Mouse (Mus musculus): ENCODE data around the gene Adh6b. TPM values are rescaled to one million over a fixed set of nuclear protein-coding genes. Genes with fewer than 3 reads are reported as not detected.

Gene Adh6b
- polyA plus RNA-seq, 1 experiment from 2014 or later, result 0.52 TPM

GRCm38 (mm10) chr3:138325001-138325400 is 16.6 kb upstream of the Adh6b start:
- WGBS, result 92% methylated on average over 17 of the region's 17 CpGs
- no peaks in the 10 kb centered on the region for H3K4me1 ChIP-seq (replicated peaks)
- H3K9me3 ChIP-seq, result peaks cover 9% of the 10 kb centered on the region; the same call in 1 of the 2 replicates
- no peaks in the 10 kb centered on the region for H3K36me3 ChIP-seq
- H3K27ac ChIP-seq, result no peak overlapping the region
- no peaks in the 10 kb centered on the region for H3K27me3 ChIP-seq (ENCODE audit: insufficient read depth, poor library complexity, severe bottlenecking)
- no peak for DNase-seq (ENCODE audit: low spot score)
- no peak overlapping the region for H3K4me3 ChIP-seq

- no peak for DNase-seq (ENCODE audit: low spot score)
- no peaks in the 10 kb centered on the region for H3K4me1 ChIP-seq (replicated peaks)
- WGBS, result 89% methylated on average over 6 of the region's 6 CpGs
Observed at GRCm38 (mm10) chr3:138325466-138325865, 16.1 kb upstream of the Adh6b start.

GRCm38 (mm10) chr3:138333910-138334309 is 7.7 kb upstream of the Adh6b start:
- H3K4me3 ChIP-seq, result no peak overlapping the region
- no peaks in the 10 kb centered on the region for H3K36me3 ChIP-seq
- H3K27me3 ChIP-seq (ENCODE audit: insufficient read depth, poor library complexity, severe bottlenecking), result no peaks in the 10 kb centered on the region
- no peaks in the 10 kb centered on the region for H3K9me3 ChIP-seq
- no peak overlapping the region for H3K27ac ChIP-seq
- no peak for DNase-seq (ENCODE audit: low spot score)
- no peaks in the 10 kb centered on the region; the same call in 1 of the 2 replicates for H3K4me1 ChIP-seq (replicated peaks)
- 89% methylated on average over 8 of the region's 8 CpGs for WGBS

More at GRCm38 (mm10) chr3:138325466-138325865, 16.1 kb upstream of the Adh6b start:
- Histone ChIP-seq H3K36me3 (no peaks in the 10 kb centered on the region), H3K27ac (no peak overlapping the region), H3K9me3 (peaks cover 9% of the 10 kb centered on the region; the same call in 1 of the 2 replicates), H3K4me3 (no peak overlapping the region), H3K27me3 (ENCODE audit: insufficient read depth, poor library complexity, severe bottlenecking) (no peaks in the 10 kb centered on the region)

GRCm38 (mm10) chr3:138334320-138334719 is 7.3 kb upstream of the Adh6b start:
- Histone ChIP-seq H3K36me3 (no peaks in the 10 kb centered on the region), H3K27ac (no peak overlapping the region), H3K27me3 (ENCODE audit: insufficient read depth, poor library complexity, severe bottlenecking) (no peaks in the 10 kb centered on the region), H3K4me3 (no peak overlapping the region), H3K4me1 (replicated peaks) (no peaks in the 10 kb centered on the region; the same call in 1 of the 2 replicates), H3K9me3 (no peaks in the 10 kb centered on the region)
- no peak for DNase-seq (ENCODE audit: low spot score)
- WGBS, result 80% methylated on average over 4 of the region's 4 CpGs

- no peak for DNase-seq (ENCODE audit: low spot score)
- WGBS, result 98% methylated on average over 1 of the region's 1 CpGs
- Histone ChIP-seq H3K4me3 (no peak overlapping the region), H3K36me3 (no peaks in the 10 kb centered on the region), H3K9me3 (no peaks in the 10 kb centered on the region), H3K27me3 (ENCODE audit: insufficient read depth, poor library complexity, severe bottlenecking) (no peaks in the 10 kb centered on the region), H3K27ac (no peak overlapping the region), H3K4me1 (replicated peaks) (no peaks in the 10 kb centered on the region; the same call in 1 of the 2 replicates)
Observed at GRCm38 (mm10) chr3:138335566-138335965, 6.0 kb upstream of the Adh6b start.

GRCm38 (mm10) chr3:138336104-138336754 is 5.3 kb upstream of the Adh6b start:
- Histone ChIP-seq H3K9me3 (no peaks in the 10 kb centered on the region), H3K4me3 (no peak overlapping the region), H3K27me3 (ENCODE audit: insufficient read depth, poor library complexity, severe bottlenecking) (no peaks in the 10 kb centered on the region), H3K36me3 (no peaks in the 10 kb centered on the region), H3K4me1 (replicated peaks) (no peaks in the 10 kb centered on the region; the same call in 1 of the 2 replicates), H3K27ac (no peak overlapping the region)
- DNase-seq (ENCODE audit: low spot score), result no peak
- 78% methylated on average over 3 of the region's 3 CpGs for WGBS

- WGBS, result 62% methylated on average over 3 of the region's 3 CpGs
- no peaks in the 10 kb centered on the region for H3K36me3 ChIP-seq
- H3K4me3 ChIP-seq, result no peak overlapping the region
Observed at GRCm38 (mm10) chr3:138347041-138347440, 5.5 kb downstream of the Adh6b start.

GRCm38 (mm10) chr3:138352012-138352809 is 10.6 kb downstream of the Adh6b start:
- no peaks in the 10 kb centered on the region for H3K36me3 ChIP-seq
- no peaks in the 10 kb centered on the region for H3K4me1 ChIP-seq (replicated peaks)
- no peak for DNase-seq (ENCODE audit: low spot score)
- 91% methylated on average over 11 of the region's 11 CpGs for WGBS
- no peaks in the 10 kb centered on the region for H3K27me3 ChIP-seq (ENCODE audit: insufficient read depth, poor library complexity, severe bottlenecking)
- H3K4me3 ChIP-seq, result no peak overlapping the region
- no peak overlapping the region for H3K27ac ChIP-seq
- H3K9me3 ChIP-seq, result no peaks in the 10 kb centered on the region

More at GRCm38 (mm10) chr3:138347041-138347440, 5.5 kb downstream of the Adh6b start:
- DNase-seq (ENCODE audit: low spot score), result no peak
- no peak overlapping the region for H3K27ac ChIP-seq
- H3K4me1 ChIP-seq (replicated peaks), result no peaks in the 10 kb centered on the region
- no peaks in the 10 kb centered on the region for H3K9me3 ChIP-seq
- no peaks in the 10 kb centered on the region for H3K27me3 ChIP-seq (ENCODE audit: insufficient read depth, poor library complexity, severe bottlenecking)

- DNase-seq (ENCODE audit: low spot score), result no peak
- Histone ChIP-seq H3K27me3 (ENCODE audit: insufficient read depth, poor library complexity, severe bottlenecking) (no peaks in the 10 kb centered on the region), H3K9me3 (no peaks in the 10 kb centered on the region), H3K4me3 (no peak overlapping the region), H3K4me1 (replicated peaks) (no peaks in the 10 kb centered on the region), H3K27ac (no peak overlapping the region), H3K36me3 (no peaks in the 10 kb centered on the region)
- 88% methylated on average over 7 of the region's 7 CpGs for WGBS
Observed at GRCm38 (mm10) chr3:138358856-138359255, 17.3 kb downstream of the Adh6b start.

GRCm38 (mm10) chr3:138360721-138361120 is 19.1 kb downstream of the Adh6b start:
- no peaks in the 10 kb centered on the region for H3K9me3 ChIP-seq
- no peaks in the 10 kb centered on the region for H3K4me1 ChIP-seq (replicated peaks)
- H3K4me3 ChIP-seq, result no peak overlapping the region
- WGBS, result 89% methylated on average over 4 of the region's 4 CpGs
- H3K27me3 ChIP-seq (ENCODE audit: insufficient read depth, poor library complexity, severe bottlenecking), result no peaks in the 10 kb centered on the region
- H3K27ac ChIP-seq, result no peak overlapping the region
- DNase-seq (ENCODE audit: low spot score), result no peak
- no peaks in the 10 kb centered on the region for H3K36me3 ChIP-seq

- H3K27ac ChIP-seq, result no peak overlapping the region
- H3K9me3 ChIP-seq, result no peaks in the 10 kb centered on the region
- DNase-seq (ENCODE audit: low spot score), result no peak
- no peaks in the 10 kb centered on the region for H3K27me3 ChIP-seq (ENCODE audit: insufficient read depth, poor library complexity, severe bottlenecking)
- 79% methylated on average over 2 of the region's 2 CpGs for WGBS
- no peaks in the 10 kb centered on the region for H3K4me1 ChIP-seq (replicated peaks)
- H3K4me3 ChIP-seq, result no peak overlapping the region
- H3K36me3 ChIP-seq, result no peaks in the 10 kb centered on the region
Observed at GRCm38 (mm10) chr3:138362920-138363319, 21.3 kb downstream of the Adh6b start.

GRCm38 (mm10) chr3:138366181-138366580 is 24.6 kb downstream of the Adh6b start:
- Histone ChIP-seq H3K27me3 (ENCODE audit: insufficient read depth, poor library complexity, severe bottlenecking) (no peaks in the 10 kb centered on the region), H3K4me1 (replicated peaks) (no peaks in the 10 kb centered on the region), H3K4me3 (no peak overlapping the region), H3K36me3 (no peaks in the 10 kb centered on the region), H3K27ac (no peak overlapping the region), H3K9me3 (no peaks in the 10 kb centered on the region)
- DNase-seq (ENCODE audit: low spot score), result no peak
- WGBS, result 88% methylated on average over 2 of the region's 2 CpGs

- Histone ChIP-seq H3K27me3 (ENCODE audit: insufficient read depth, poor library complexity, severe bottlenecking) (no peaks in the 10 kb centered on the region), H3K4me3 (no peak overlapping the region), H3K27ac (no peak overlapping the region), H3K4me1 (replicated peaks) (no peaks in the 10 kb centered on the region), H3K9me3 (no peaks in the 10 kb centered on the region), H3K36me3 (no peaks in the 10 kb centered on the region)
- WGBS, result 91% methylated on average over 1 of the region's 1 CpGs
- no peak for DNase-seq (ENCODE audit: low spot score)
Observed at GRCm38 (mm10) chr3:138369546-138369945, 28.0 kb downstream of the Adh6b start.
